Mouse (Mus musculus) lung, adult 18-20 months (tissue): Measurements from ENCODE around the gene Tigar.

ENCODE experiments used
- DNase-seq, 2 experiments: peaks; one replicate each; pipeline ENCODE4 v3.0.0; 2022; ENCODE audit warnings: mixed read lengths in 2 of 2

The Tigar gene

DNA sequence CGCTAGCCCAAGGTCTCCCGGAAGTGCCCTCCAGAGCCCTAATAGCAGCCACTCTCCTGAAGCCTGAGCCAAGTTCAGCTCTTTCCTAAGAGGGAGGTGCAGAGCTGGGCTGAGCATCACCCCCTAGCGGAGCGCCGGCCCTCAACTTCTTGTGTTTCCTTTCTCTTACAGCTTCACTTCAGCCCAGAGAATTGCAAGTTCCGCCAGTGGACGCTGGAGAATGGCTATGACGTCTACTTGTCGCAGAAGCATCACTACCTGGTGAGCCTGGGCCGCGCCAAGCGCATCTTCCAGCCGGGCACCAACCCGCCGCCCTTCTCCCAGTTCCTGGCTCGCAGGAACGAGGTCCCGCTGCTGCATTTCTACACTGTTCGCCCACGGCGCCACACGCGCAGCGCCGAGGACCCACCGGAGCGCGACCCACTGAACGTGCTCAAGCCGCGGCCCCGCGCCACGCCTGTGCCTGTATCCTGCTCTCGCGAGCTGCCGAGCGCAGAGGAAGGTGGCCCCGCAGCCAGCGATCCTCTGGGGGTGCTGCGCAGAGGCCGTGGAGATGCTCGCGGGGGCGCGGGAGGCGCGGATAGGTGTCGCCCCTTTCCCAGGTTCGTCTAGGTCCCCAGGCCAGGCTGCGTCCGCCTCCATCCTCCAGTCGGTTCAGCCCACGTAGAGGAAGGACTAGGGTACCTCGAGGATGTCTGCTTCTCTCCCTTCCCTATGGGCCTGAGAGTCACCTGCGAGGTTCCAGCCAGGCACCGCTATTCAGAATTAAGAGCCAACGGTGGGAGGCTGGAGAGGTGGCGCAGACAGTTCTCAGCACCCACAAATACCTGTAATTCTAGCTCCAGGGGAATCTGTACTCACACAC, 29.3 kb downstream of the Tigar start:
- peak; percentile 37 to 38 for DNase-seq

GRCm38 (mm10) chr6:127072817-127073216, 36.5 kb downstream of the Tigar start, which contains the start of gene Fgf23:
Gene Fgf23 (plus strand): TSS chr6:127072902.
- DNase-seq, result no peak

- no peak for DNase-seq
Observed at GRCm38 (mm10) chr6:127064815-127065214, 44.5 kb downstream of the Tigar start.

DNA sequence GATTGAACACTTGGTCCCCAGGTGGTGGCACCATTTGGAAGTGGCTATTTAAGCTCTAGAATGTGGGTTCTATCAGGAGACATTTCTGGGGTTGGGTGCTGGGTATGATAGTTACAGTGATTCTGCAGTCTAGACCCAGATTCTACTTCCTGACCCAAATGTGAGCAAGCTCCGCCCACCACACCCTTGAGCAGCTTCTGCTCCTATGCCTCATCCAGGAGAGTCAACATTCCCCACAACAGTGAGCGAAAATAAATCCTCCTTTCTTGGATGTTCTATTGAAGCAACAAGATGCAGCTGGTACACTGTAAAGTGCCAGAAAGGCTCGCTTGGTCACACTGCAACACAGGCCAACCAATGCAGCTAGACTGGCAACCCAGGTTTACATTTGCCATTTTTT, 45.4 kb downstream of the Tigar start:
- no peak for DNase-seq

DNA sequence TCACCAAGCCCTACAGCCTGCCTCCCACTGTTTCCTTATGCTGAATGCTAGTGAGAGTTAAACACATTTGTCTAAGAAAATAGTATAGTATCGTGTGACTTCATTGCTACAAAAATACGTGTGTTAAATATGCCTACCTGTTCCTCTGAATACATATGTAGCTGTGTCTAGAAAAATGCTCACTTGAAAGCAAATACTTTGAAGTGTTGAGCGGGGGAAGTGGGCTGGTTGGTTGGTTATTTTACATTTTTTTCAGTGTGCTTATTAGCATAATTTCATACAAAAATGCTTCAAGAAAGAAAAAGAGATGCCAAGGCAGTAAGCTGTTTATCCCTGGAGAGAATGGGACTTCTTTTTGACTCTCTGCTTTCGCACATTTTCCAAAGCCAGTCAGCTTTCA, 49.4 kb downstream of the Tigar start:
- no peak for DNase-seq

- no peak for DNase-seq
Observed at GRCm38 (mm10) chr6:127056990-127057588, 52.3 kb downstream of the Tigar start.

DNA sequence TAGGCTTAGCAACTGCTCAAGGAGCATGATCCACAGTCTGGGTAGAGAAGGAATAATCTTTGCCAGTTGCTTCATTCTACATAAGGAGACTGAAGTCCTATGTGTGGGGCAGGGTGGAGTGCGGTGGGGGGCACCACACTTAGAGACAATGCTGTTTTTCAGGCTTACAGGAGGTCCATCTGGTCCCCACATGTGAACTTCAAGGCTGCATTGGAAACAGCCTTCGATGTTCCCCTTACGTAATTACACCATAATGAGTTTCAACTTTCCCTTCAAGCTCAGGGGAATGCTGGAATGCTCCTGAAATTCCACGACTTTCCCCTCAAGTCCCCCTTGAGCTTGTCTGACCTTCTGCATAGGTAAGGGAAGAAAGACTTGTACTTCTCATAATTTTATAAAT, 58.5 kb downstream of the Tigar start:
- DNase-seq, result no peak

- no peak for DNase-seq
Observed at GRCm38 (mm10) chr6:127044909-127045308, 64.4 kb downstream of the Tigar start.
